Comparison of ENCODE assay signal across 8 mouse cellular contexts in the genomic region with DNA sequence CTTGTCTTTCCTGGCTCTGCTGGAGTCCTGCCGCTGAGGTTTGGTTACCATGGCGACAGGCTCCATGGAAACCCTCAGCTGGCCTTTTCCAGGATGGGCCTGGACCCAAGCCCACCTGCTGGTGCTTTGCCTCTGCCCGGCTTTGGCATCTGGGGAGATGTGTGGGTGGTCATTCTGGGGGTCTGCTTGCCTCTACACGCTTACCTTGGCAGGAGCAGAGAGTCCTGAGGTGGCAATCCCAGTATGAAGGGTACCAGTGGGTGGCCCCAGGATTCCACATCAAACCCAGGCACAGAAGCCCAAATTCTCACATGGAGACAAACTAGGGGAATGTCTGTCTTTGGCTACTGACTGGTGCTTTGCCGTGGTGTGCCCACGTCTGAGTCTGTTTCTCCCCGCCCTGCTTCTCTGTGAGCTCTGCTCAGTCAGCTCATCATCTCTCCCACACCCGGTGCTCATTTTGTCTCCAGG. TPM values are rescaled to one million over a fixed set of nuclear protein-coding genes. Genes with fewer than 3 reads are reported as not detected.
DNase-seq lines count a peak whose midpoint lies in the region; ATAC-seq and TF ChIP-seq lines count a peak whose summit lies in the region.

No protein-coding gene starts in this region.

- peak overlapping the region; percentile 24 for H3K4me2 ChIP-seq in forebrain, embryonic 13.5 days
- no peak overlapping the region for H3K4me2 ChIP-seq in midbrain, postnatal 0 days (ENCODE audit: low read depth, low read length, poor library complexity, severe bottlenecking)
- H3K4me2 ChIP-seq in liver, embryonic 11.5 days, result no peak overlapping the region

- no peaks in the 10 kb centered on the region for H3K36me3 ChIP-seq in forebrain, embryonic 13.5 days (ENCODE audit: poor library complexity, severe bottlenecking)
- no peaks in the 10 kb centered on the region for H3K36me3 ChIP-seq in midbrain, postnatal 0 days (ENCODE audit: insufficient read depth, low read length)
- no peaks in the 10 kb centered on the region for H3K36me3 ChIP-seq in liver, embryonic 11.5 days (ENCODE audit: control insufficient read depth, insufficient read depth, low read length)

- H3K9ac ChIP-seq in forebrain, embryonic 13.5 days, result no peak overlapping the region
- H3K9ac ChIP-seq in midbrain, postnatal 0 days (replicated peaks; ENCODE audit: low read length, poor library complexity, severe bottlenecking), result no peak overlapping the region
- H3K9ac ChIP-seq in liver, embryonic 11.5 days (ENCODE audit: low read depth, low read length), result no peak overlapping the region

- H3K27ac ChIP-seq in forebrain, embryonic 13.5 days, result peak overlapping the region; percentile 78
- H3K27ac ChIP-seq in midbrain, postnatal 0 days (ENCODE audit: low read depth, low read length), result peak overlapping the region; percentile 84
- H3K27ac ChIP-seq in liver, embryonic 11.5 days (ENCODE audit: low read depth, low read length), result no peak overlapping the region

- H3K9me3 ChIP-seq in forebrain, embryonic 13.5 days (replicated peaks), result no peaks in the 10 kb centered on the region
- H3K9me3 ChIP-seq in midbrain, postnatal 0 days (ENCODE audit: low read length), result no peaks in the 10 kb centered on the region
- H3K9me3 ChIP-seq in liver, embryonic 11.5 days (ENCODE audit: control insufficient read depth, low read length), result no peaks in the 10 kb centered on the region

- peak; percentile 48; the same call in 1 of the 2 replicates for ATAC-seq in forebrain, embryonic 13.5 days
- ATAC-seq in midbrain, postnatal 0 days (ENCODE audit: low FRiP score), result peak; percentile 35
- no peak for ATAC-seq in erythroid progenitor cell, adult 5-6 weeks (replicated peaks; ENCODE audit: low FRiP score, poor library complexity, severe bottlenecking)
- no peak for ATAC-seq in liver, embryonic 11.5 days (replicated peaks; ENCODE audit: low FRiP score)

- H3K27me3 ChIP-seq in forebrain, embryonic 13.5 days, result peaks cover 91% of the 10 kb centered on the region
- no peaks in the 10 kb centered on the region for H3K27me3 ChIP-seq in midbrain, postnatal 0 days (ENCODE audit: insufficient read depth, low read length)
- H3K27me3 ChIP-seq in liver, embryonic 11.5 days (replicated peaks; ENCODE audit: control insufficient read depth, insufficient read depth, low read length), result peaks cover 27% of the 10 kb centered on the region

- intact Hi-C loops in gastrocnemius, postnatal 36 days (cut with DNase I), result no loop called here

- peaks cover 43% of the 10 kb centered on the region for H3K4me1 ChIP-seq in forebrain, embryonic 13.5 days
- peaks cover 31% of the 10 kb centered on the region for H3K4me1 ChIP-seq in midbrain, postnatal 0 days (ENCODE audit: insufficient read depth, low read length)
- no peaks in the 10 kb centered on the region for H3K4me1 ChIP-seq in liver, embryonic 11.5 days (replicated peaks; ENCODE audit: control insufficient read depth, insufficient read depth, low read length)

- TF ChIP-seq CTCF in midbrain, postnatal 0 days (IDR thresholded peaks at IDR 0.05), result 0 out of 2 replicates have a peak, but pooled peaks have one; percentile 15

- 7% methylated on average over 8 of the region's 8 CpGs for WGBS in forebrain, embryonic 13.5 days
- 6% methylated on average over 8 of the region's 8 CpGs for WGBS in midbrain, postnatal 0 days
- whole genome bisulfite sequencing in liver, embryonic 11.5 days, result 37% methylated on average over 8 of the region's 8 CpGs

- H3K4me3 ChIP-seq in forebrain, embryonic 13.5 days, result no peak overlapping the region
- H3K4me3 ChIP-seq in midbrain, postnatal 0 days (ENCODE audit: low read depth, low read length), result no peak overlapping the region
- H3K4me3 ChIP-seq in liver, embryonic 11.5 days (ENCODE audit: low read depth, low read length), result no peak overlapping the region

- peak; percentile 54 for DNase-seq in cerebellum, adult 9-10 months
- peak; percentile 90 to 91 for DNase-seq in layer of hippocampus, postnatal 10 days (ENCODE audit: low spot score in 2 of 2)
- peak; percentile 94 for DNase-seq in midbrain, postnatal 0 days (ENCODE audit: low spot score)
- no peak for DNase-seq in gastrocnemius, postnatal 36 days
- no peak for DNase-seq in c-Kit-positive CD71-positive TER-119-positive erythroid progenitor cells, embryonic 14.5 days (ENCODE audit: low spot score)
- no peak for DNase-seq in liver, embryonic 11.5 days (ENCODE audit: low spot score)

RNA-seq across cellular contexts. Expression of a gene that starts 47.0 kb away (rescaled TPM):
- polyA plus RNA-seq in forebrain, embryonic 13.5 days (2015; fragmentation: Nextera tagmentation; extraction: Ambion mirVana), result 15.5 and 16.7 TPM in 2 replicates
- total RNA-seq in layer of hippocampus, postnatal 10 days (2021), result 10 to 100 TPM; 27.5 to 28.1 TPM
- 28.2 and 34.5 TPM in 2 replicates for total RNA-seq in midbrain, postnatal 0 days (2014; rRNA removed)
- polyA plus RNA-seq in midbrain, postnatal 0 days (2015; fragmentation: Nextera tagmentation; extraction: Ambion mirVana), result 32.8 and 36.2 TPM in 2 replicates
- total RNA-seq in gastrocnemius, postnatal 36 days (2021), result 1 to 10 TPM; 4.4 to 7.9 TPM
- total RNA-seq in erythroid progenitor cell, adult 5-6 weeks (2015; ENCODE audit: low replicate concordance), result 141 and 163 TPM in 2 replicates
- 32.7 and 33.9 TPM in 2 replicates for total RNA-seq in erythroid progenitor cell, adult 5-6 weeks (2017; ENCODE audit: low replicate concordance)
- polyA plus RNA-seq in liver, embryonic 11.5 days (2014; fragmentation: Nextera tagmentation; extraction: Ambion mirVana), result 87.2 and 93.3 TPM in 2 replicates

Comparison
In these comparisons a context has a peak if more than half of its experiments do, and no peak if none do; other contexts are left out.
1. DNase-seq: peak in cerebellum, adult 9-10 months (single experiment), layer of hippocampus, postnatal 10 days (2 of 2) and midbrain, postnatal 0 days (single experiment); none in gastrocnemius, postnatal 36 days (0 of 2), c-Kit-positive CD71-positive TER-119-positive erythroid progenitor cells, embryonic 14.5 days (single experiment) and liver, embryonic 11.5 days (single experiment).
2. ATAC-seq: peak in forebrain, embryonic 13.5 days (single experiment) and midbrain, postnatal 0 days (single experiment); none in erythroid progenitor cell, adult 5-6 weeks (single experiment) and liver, embryonic 11.5 days (single experiment).